Mouse (Mus musculus) adrenal gland, postnatal 0 days (tissue): ENCODE measurements around the gene Rasa4. TPM values are rescaled to one million over a fixed set of nuclear protein-coding genes. Genes with fewer than 3 reads are reported as not detected.

Source experiments
- microRNA-seq: library from miRNA; unstranded; fragments of <30 nt; microRNA quantifications from one replicate; pipeline ENCODE4, GENCODE M21; 2016; ENCODE audit warnings: borderline replicate concordance; ENCODE audit not compliant: insufficient number of aligned reads
- polyA plus RNA-seq: library from polyadenylated mRNA; unstranded; fragments of >200 nt; fragmentation: Nextera tagmentation; extraction: Ambion mirVana; gene quantifications from 2 replicates; pipeline ENCODE4 v1.2.1, GENCODE M21; 2015

Rasa4 gene
- 9.4 and 10.9 TPM in 2 replicates for polyA plus RNA-seq

GRCm38 (mm10) chr5:136083669-136084107 is at the start of gene Rasa4:
Gene Rasa4 (plus strand): TSS chr5:136083916.

GRCm38 (mm10) chr5:136038258-136039214 is 45.2 kb upstream of the Rasa4 start, which contains the start of gene Upk3b:
Gene Upk3b (plus strand): TSS chr5:136038496.

GRCm38 (mm10) chr5:136054301-136055077 is 29.2 kb upstream of the Rasa4 start, which contains the start of gene Upk3bl:
Gene Upk3bl (plus strand): TSS chr5:136054492.

GRCm38 (mm10) chr5:136115891-136116783 is 32.4 kb downstream of the Rasa4 start, which contains the start of gene Polr2j:
Gene Polr2j (plus strand): TSS chr5:136116631.

GRCm38 (mm10) chr5:136135571-136136291 is 52.0 kb downstream of the Rasa4 start, which contains the start of the genes Lrwd1 and Alkbh4:
Gene Lrwd1 (minus strand): TSS chr5:136136074.
Gene Alkbh4 (plus strand): TSS chr5:136136146.

Small RNA genes within 50 kb of the gene (microRNA-seq; reads per million reads assigned to microRNA genes)
- not detected for gene Mir7035

Other genes with a start within 250 kb of the Rasa4 start
- 149 and 244 TPM in 2 replicates for gene Hspb1, start 196.0 kb upstream of the Rasa4 start, polyA plus RNA-seq
- gene Ywhag, start 149.3 kb upstream of the Rasa4 start, polyA plus RNA-seq: 142 and 161 TPM in 2 replicates
- gene Ssc4d, start 109.4 kb upstream of the Rasa4 start, polyA plus RNA-seq: 3.2 and 7.0 TPM in 2 replicates
- gene Zp3, start 103.8 kb upstream of the Rasa4 start, polyA plus RNA-seq: 0.25 and 0.29 TPM in 2 replicates
- 13.9 and 15.5 TPM in 2 replicates for gene Dtx2, start 89.1 kb upstream of the Rasa4 start, polyA plus RNA-seq
- 22.6 and 25.8 TPM in 2 replicates for gene Upk3b, start 45.4 kb upstream of the Rasa4 start, polyA plus RNA-seq
- gene Upk3bl, start 29.4 kb upstream of the Rasa4 start, polyA plus RNA-seq: 2.3 and 5.8 TPM in 2 replicates
- 195 and 197 TPM in 2 replicates for gene Polr2j, start 32.7 kb downstream of the Rasa4 start, polyA plus RNA-seq
- gene Lrwd1, start 52.2 kb downstream of the Rasa4 start, polyA plus RNA-seq: 13.1 and 14.6 TPM in 2 replicates
- gene Alkbh4, start 52.2 kb downstream of the Rasa4 start, polyA plus RNA-seq: 10.0 and 10.1 TPM in 2 replicates
- gene Orai2, start 86.8 kb downstream of the Rasa4 start, polyA plus RNA-seq: 4.9 and 7.1 TPM in 2 replicates
- 52.1 and 55.1 TPM in 2 replicates for gene Prkrip1, start 115.0 kb downstream of the Rasa4 start, polyA plus RNA-seq
- gene Sh2b2, start 162.6 kb downstream of the Rasa4 start, polyA plus RNA-seq: 2.3 and 3.6 TPM in 2 replicates